Mouse (Mus musculus): Measurements from ENCODE around the gene Olfr487. TPM values are rescaled to one million over a fixed set of nuclear protein-coding genes. Genes with fewer than 3 reads are reported as not detected.

The Olfr487 gene
- polyA plus RNA-seq, 1 experiment from 2014 or later = not detected

DNA sequence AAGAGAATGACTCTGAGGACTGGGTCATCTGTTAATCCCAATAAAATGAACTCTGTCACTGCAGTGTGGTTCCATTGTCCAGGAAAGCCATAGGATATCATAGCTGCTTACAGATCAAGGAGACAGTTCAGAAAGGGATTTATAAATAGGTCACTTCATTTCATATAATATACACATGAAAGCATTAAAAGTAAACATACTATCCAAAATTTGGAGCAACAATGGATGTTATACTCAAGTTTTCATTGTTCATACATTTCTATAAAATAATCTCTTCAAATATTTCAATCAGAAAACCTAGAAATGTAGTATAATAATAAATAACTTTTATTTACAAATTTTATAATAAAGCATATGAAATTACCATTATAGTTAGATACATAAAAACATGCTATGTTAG, 54.7 kb downstream of the Olfr487 start, which contains the start of gene Olfr485:
Olfr485 (minus strand) TSS at position 101 of the 400 bp plus-strand sequence.
- no peaks in the 10 kb centered on the region for H3K9me3 ChIP-seq (ENCODE audit: control insufficient read depth, low read length)
- no peak within 1 kb of the TSS for H3K4me2 ChIP-seq (ENCODE audit: low read depth, low read length)
- H3K36me3 ChIP-seq (ENCODE audit: control insufficient read depth, insufficient read depth, low read length) = no peaks in the 10 kb centered on the region
- no peak within 1 kb of the TSS for H3K9ac ChIP-seq (ENCODE audit: low read depth, low read length)
- no peak within 1 kb of the TSS for H3K27ac ChIP-seq (ENCODE audit: low read length)
- H3K27me3 ChIP-seq (replicated peaks; ENCODE audit: control insufficient read depth, insufficient read depth, low read length) = no peaks in the 10 kb centered on the region
- H3K4me1 ChIP-seq (ENCODE audit: control insufficient read depth, insufficient read depth, low read length) = no peaks in the 10 kb centered on the region
- no peak for ATAC-seq
- H3K4me3 ChIP-seq (ENCODE audit: low read length) = no peak within 1 kb of the TSS

Other genes with a start within 250 kb of the Olfr487 start
- gene Olfr476, start 249.8 kb downstream of the Olfr487 start, polyA plus RNA-seq (2015; fragmentation: Nextera tagmentation; extraction: Ambion mirVana) = not detected in 2 replicates
- gene Olfr477, start 227.9 kb downstream of the Olfr487 start, polyA plus RNA-seq (2015; fragmentation: Nextera tagmentation; extraction: Ambion mirVana) = not detected in 2 replicates
- not detected in 2 replicates for gene Olfr478, start 180.6 kb downstream of the Olfr487 start, polyA plus RNA-seq (2015; fragmentation: Nextera tagmentation; extraction: Ambion mirVana)
- not detected in 2 replicates for gene Olfr479, start 163.9 kb downstream of the Olfr487 start, polyA plus RNA-seq (2015; fragmentation: Nextera tagmentation; extraction: Ambion mirVana)
- not detected in 2 replicates for gene Olfr480, start 147.3 kb downstream of the Olfr487 start, polyA plus RNA-seq (2015; fragmentation: Nextera tagmentation; extraction: Ambion mirVana)
- gene Olfr481, start 134.8 kb downstream of the Olfr487 start, polyA plus RNA-seq (2015; fragmentation: Nextera tagmentation; extraction: Ambion mirVana) = not detected in 2 replicates
- gene Olfr482, start 117.0 kb downstream of the Olfr487 start, polyA plus RNA-seq (2015; fragmentation: Nextera tagmentation; extraction: Ambion mirVana) = 0.06 TPM in 1 of 2 replicates, not detected in the other
- not detected in 2 replicates for gene Olfr483, start 113.8 kb downstream of the Olfr487 start, polyA plus RNA-seq (2015; fragmentation: Nextera tagmentation; extraction: Ambion mirVana)
- gene Olfr484, start 87.2 kb downstream of the Olfr487 start, polyA plus RNA-seq (2015; fragmentation: Nextera tagmentation; extraction: Ambion mirVana) = not detected in 2 replicates
- gene Olfr485, start 54.8 kb downstream of the Olfr487 start, polyA plus RNA-seq (2015; fragmentation: Nextera tagmentation; extraction: Ambion mirVana) = not detected in 2 replicates
- not detected in 2 replicates for gene Olfr486, start 41.9 kb downstream of the Olfr487 start, polyA plus RNA-seq (2015; fragmentation: Nextera tagmentation; extraction: Ambion mirVana)
- not detected in 2 replicates for gene Olfr488, start 43.7 kb upstream of the Olfr487 start, polyA plus RNA-seq (2015; fragmentation: Nextera tagmentation; extraction: Ambion mirVana)
- gene Olfr490, start 74.3 kb upstream of the Olfr487 start, polyA plus RNA-seq (2015; fragmentation: Nextera tagmentation; extraction: Ambion mirVana) = not detected in 2 replicates
- gene Olfr491, start 98.8 kb upstream of the Olfr487 start, polyA plus RNA-seq (2015; fragmentation: Nextera tagmentation; extraction: Ambion mirVana) = not detected in 2 replicates
- not detected in 2 replicates for gene Olfr492, start 109.0 kb upstream of the Olfr487 start, polyA plus RNA-seq (2015; fragmentation: Nextera tagmentation; extraction: Ambion mirVana)
- not detected in 2 replicates for gene Olfr493, start 132.3 kb upstream of the Olfr487 start, polyA plus RNA-seq (2015; fragmentation: Nextera tagmentation; extraction: Ambion mirVana)
- not detected in 2 replicates for gene Olfr494, start 150.7 kb upstream of the Olfr487 start, polyA plus RNA-seq (2015; fragmentation: Nextera tagmentation; extraction: Ambion mirVana)
- not detected in 2 replicates for gene Olfr495, start 178.5 kb upstream of the Olfr487 start, polyA plus RNA-seq (2015; fragmentation: Nextera tagmentation; extraction: Ambion mirVana)
- gene Olfr497, start 205.8 kb upstream of the Olfr487 start, polyA plus RNA-seq (2015; fragmentation: Nextera tagmentation; extraction: Ambion mirVana) = not detected in 2 replicates